Mouse (Mus musculus) embryonic facial prominence, embryonic 14.5 days (tissue): Measurements from ENCODE around the gene Daglb. TPM values are rescaled to one million over a fixed set of nuclear protein-coding genes. Genes with fewer than 3 reads are reported as not detected.

Source experiments
- ATAC-seq: fragments of 200-750 bp; cut with Nextera tagmentation; 2 replicates; pipeline ENCODE4 v1.8.0; 2017; ENCODE audit warnings: low read depth, moderate number of reproducible peaks, moderate TSS enrichment
- DNase-seq: peaks from one replicate; pipeline ENCODE4 v3.0.0-alpha.2; 2015; ENCODE audit warnings: low spot score
- H3K27ac ChIP-seq: fragments of 300-500 bp; sonication (generic); replicated peaks from 2 replicates; pipeline ENCODE4 v1.5.1; 2014; ENCODE audit warnings: low read depth, mild to moderate bottlenecking, low read length, moderate library complexity
- H3K27me3 ChIP-seq: fragments of 300-500 bp; sonication (generic); replicated peaks from 2 replicates; pipeline ENCODE4 v1.6.1; 2014; ENCODE audit warnings: low read length; ENCODE audit not compliant: control insufficient read depth, insufficient read depth
- H3K36me3 ChIP-seq: fragments of 300-500 bp; sonication (generic); 2 replicates; pipeline ENCODE4 v1.6.1; 2014; ENCODE audit warnings: low read length, mixed read lengths; ENCODE audit not compliant: control insufficient read depth, insufficient read depth
- H3K4me1 ChIP-seq: fragments of 300-500 bp; sonication (generic); 2 replicates; pipeline ENCODE4 v1.6.1; 2014; ENCODE audit warnings: antibody characterized with exemption, low read length; ENCODE audit not compliant: control insufficient read depth, insufficient read depth
- H3K4me2 ChIP-seq: fragments of 300-500 bp; sonication (generic); 2 replicates; pipeline ENCODE4 v1.6.1; 2014; ENCODE audit warnings: low read depth, mild to moderate bottlenecking, low read length, moderate library complexity, mixed read lengths
- H3K4me3 ChIP-seq: fragments of 300-500 bp; sonication (generic); 2 replicates; pipeline ENCODE4 v1.5.1; 2014; ENCODE audit warnings: low read depth, mild to moderate bottlenecking, low read length
- H3K9ac ChIP-seq: fragments of 300-500 bp; sonication (generic); 2 replicates; pipeline ENCODE4 v1.6.1; 2014; ENCODE audit warnings: low read depth, mild to moderate bottlenecking, low read length, moderate library complexity, mixed read lengths
- H3K9me3 ChIP-seq: fragments of 300-500 bp; sonication (generic); 2 replicates; pipeline ENCODE4 v1.6.1; 2016; ENCODE audit warnings: low read length; ENCODE audit not compliant: control insufficient read depth
- WGBS: fragments of 180-500 bp; shearing (Covaris S2); extraction: QIAGEN DNeasy Blood & Tissue Kit; methylation state at CpG from one replicate; pipeline ENCODE4 v1.1.7; 2014; 5-methylcytosine and 5-hydroxymethylcytosine counted together
- polyA plus RNA-seq: library from polyadenylated mRNA; unstranded; fragments of >200 nt; fragmentation: Nextera tagmentation; extraction: Ambion mirVana; gene quantifications from 2 replicates; pipeline ENCODE4 v1.2.1, GENCODE M21; 2014

The Daglb gene
- polyA plus RNA-seq, 1 experiment from 2014 or later: 7.6 TPM

- Histone ChIP-seq H3K27ac (no peak overlapping the region), H3K4me1 (no peaks in the 10 kb centered on the region), H3K4me2 (no peak overlapping the region), H3K9ac (no peak overlapping the region), H3K4me3 (no peak overlapping the region), H3K27me3 (no peaks in the 10 kb centered on the region), H3K9me3 (no peaks in the 10 kb centered on the region), H3K36me3 (peaks cover 52% of the 10 kb centered on the region)
- 88% methylated on average over 20 of the region's 20 CpGs for WGBS
- DNase-seq (no peak), ATAC-seq (no peak)
Measured at GRCm38 (mm10) chr5:143475153-143475844, 10.9 kb downstream of the Daglb start.

- no peak overlapping the region for H3K9ac ChIP-seq
- no peak overlapping the region for H3K27ac ChIP-seq
- no peak overlapping the region for H3K4me2 ChIP-seq
- DNase-seq (no peak), ATAC-seq (no peak)
- H3K4me1 ChIP-seq: no peaks in the 10 kb centered on the region
- no peaks in the 10 kb centered on the region for H3K27me3 ChIP-seq
- WGBS: 94% methylated on average over 6 of the region's 6 CpGs
- H3K4me3 ChIP-seq: no peak overlapping the region
- no peaks in the 10 kb centered on the region for H3K9me3 ChIP-seq
- H3K36me3 ChIP-seq: peaks cover 53% of the 10 kb centered on the region
Measured at GRCm38 (mm10) chr5:143476013-143476412, 11.6 kb downstream of the Daglb start.

GRCm38 (mm10) chr5:143477901-143478300 is 13.5 kb downstream of the Daglb start:
- Histone ChIP-seq H3K4me1 (no peaks in the 10 kb centered on the region), H3K4me3 (no peak overlapping the region), H3K9me3 (no peaks in the 10 kb centered on the region), H3K9ac (no peak overlapping the region), H3K4me2 (no peak overlapping the region), H3K27ac (no peak overlapping the region), H3K27me3 (no peaks in the 10 kb centered on the region), H3K36me3 (peaks cover 58% of the 10 kb centered on the region)
- DNase-seq (no peak), ATAC-seq (no peak)
- 93% methylated on average over 3 of the region's 3 CpGs for WGBS

- Histone ChIP-seq H3K27ac (no peak overlapping the region), H3K9me3 (no peaks in the 10 kb centered on the region), H3K27me3 (no peaks in the 10 kb centered on the region), H3K4me1 (no peaks in the 10 kb centered on the region), H3K4me3 (no peak overlapping the region), H3K9ac (no peak overlapping the region), H3K4me2 (no peak overlapping the region), H3K36me3 (peaks cover 37% of the 10 kb centered on the region)
- DNase-seq: no peak
- 77% methylated on average over 5 of the region's 5 CpGs for WGBS
- no peak for ATAC-seq
Measured at GRCm38 (mm10) chr5:143484955-143485354, 20.6 kb downstream of the Daglb start.

GRCm38 (mm10) chr5:143487193-143487592 is 22.8 kb downstream of the Daglb start:
- H3K4me3 ChIP-seq: no peak overlapping the region
- no peak overlapping the region for H3K27ac ChIP-seq
- no peaks in the 10 kb centered on the region for H3K27me3 ChIP-seq
- no peaks in the 10 kb centered on the region for H3K4me1 ChIP-seq
- no peak overlapping the region for H3K9ac ChIP-seq
- H3K9me3 ChIP-seq: no peaks in the 10 kb centered on the region
- no peak for ATAC-seq
- 95% methylated on average over 10 of the region's 10 CpGs for WGBS
- peaks cover 37% of the 10 kb centered on the region for H3K36me3 ChIP-seq
- no peak overlapping the region for H3K4me2 ChIP-seq
- no peak for DNase-seq

GRCm38 (mm10) chr5:143487998-143488397 is 23.6 kb downstream of the Daglb start:
- H3K27me3 ChIP-seq: no peaks in the 10 kb centered on the region
- H3K9me3 ChIP-seq: no peaks in the 10 kb centered on the region
- peaks cover 32% of the 10 kb centered on the region for H3K36me3 ChIP-seq
- H3K9ac ChIP-seq: no peak overlapping the region
- ATAC-seq (no peak), DNase-seq (no peak)
- 88% methylated on average over 5 of the region's 5 CpGs for WGBS
- H3K27ac ChIP-seq: no peak overlapping the region
- H3K4me1 ChIP-seq: no peaks in the 10 kb centered on the region
- H3K4me2 ChIP-seq: no peak overlapping the region
- H3K4me3 ChIP-seq: no peak overlapping the region

DNA sequence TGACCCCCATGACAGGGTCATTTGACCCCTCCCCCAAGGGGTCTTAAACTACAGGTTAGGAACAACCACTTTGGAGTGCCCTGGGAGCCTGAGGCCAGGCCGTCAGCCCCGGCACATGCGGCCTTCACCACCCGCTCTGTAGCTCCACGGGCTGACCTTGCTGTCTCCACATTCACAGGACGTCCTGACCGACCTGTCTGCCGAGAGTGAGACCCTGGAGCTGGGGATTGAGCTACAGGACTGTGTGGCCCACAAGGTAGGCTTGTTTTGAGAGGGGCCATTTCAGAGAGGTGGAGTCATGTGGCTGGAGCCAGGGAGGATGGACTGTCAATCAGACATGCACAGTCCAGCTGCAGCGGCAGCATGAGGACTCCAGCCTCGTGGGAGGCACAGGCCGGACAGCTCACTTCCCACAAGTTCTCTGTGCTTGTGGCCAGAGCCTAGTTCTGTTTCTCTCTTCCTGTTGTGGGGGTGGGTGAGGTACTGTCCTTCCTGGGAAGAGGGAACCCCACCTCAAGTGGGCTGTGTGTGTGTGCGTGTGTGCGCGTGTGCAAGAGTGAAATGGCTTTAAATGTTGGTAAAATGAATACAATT is 25.5 kb downstream of the Daglb start:
- no peak for ATAC-seq
- DNase-seq: no peak
- peaks cover 26% of the 10 kb centered on the region for H3K36me3 ChIP-seq
- H3K4me1 ChIP-seq: no peaks in the 10 kb centered on the region
- no peak overlapping the region for H3K4me2 ChIP-seq
- no peaks in the 10 kb centered on the region for H3K9me3 ChIP-seq
- no peak overlapping the region for H3K9ac ChIP-seq
- no peaks in the 10 kb centered on the region for H3K27me3 ChIP-seq
- 81% methylated on average over 14 of the region's 14 CpGs for WGBS
- H3K27ac ChIP-seq: no peak overlapping the region
- H3K4me3 ChIP-seq: no peak overlapping the region

DNA sequence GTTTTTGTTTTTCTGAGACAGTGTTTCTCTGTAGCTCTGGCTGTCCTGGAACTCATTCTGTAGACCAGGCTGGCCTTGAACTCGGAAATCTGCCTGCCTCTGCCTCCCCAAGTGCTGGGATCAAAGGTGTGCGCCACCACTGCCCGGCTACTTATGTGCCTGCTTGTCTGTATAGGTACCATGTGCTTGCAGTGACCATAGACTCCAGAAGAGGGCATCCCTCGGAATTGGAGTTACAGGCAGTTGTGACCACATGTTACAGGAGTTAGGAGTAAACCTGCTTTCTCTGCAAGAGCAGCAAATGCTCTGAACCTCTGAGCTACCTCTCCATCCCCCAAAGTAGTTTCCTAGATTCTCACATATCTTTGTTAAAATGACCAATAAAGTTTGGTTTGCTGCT is 27.4 kb downstream of the Daglb start:
- H3K4me1 ChIP-seq: no peaks in the 10 kb centered on the region
- no peak for DNase-seq
- H3K27ac ChIP-seq: no peak overlapping the region
- H3K4me3 ChIP-seq: no peak overlapping the region
- H3K36me3 ChIP-seq: peaks cover 23% of the 10 kb centered on the region
- no peaks in the 10 kb centered on the region for H3K9me3 ChIP-seq
- ATAC-seq: no peak
- no peaks in the 10 kb centered on the region for H3K27me3 ChIP-seq
- no peak overlapping the region for H3K4me2 ChIP-seq
- H3K9ac ChIP-seq: no peak overlapping the region
- WGBS: 83% methylated on average over 4 of the region's 4 CpGs

GRCm38 (mm10) chr5:143493163-143493562 is 28.8 kb downstream of the Daglb start:
- H3K4me2 ChIP-seq: no peak overlapping the region
- WGBS: 88% methylated on average over 9 of the region's 10 CpGs
- H3K27me3 ChIP-seq: no peaks in the 10 kb centered on the region
- no peaks in the 10 kb centered on the region for H3K9me3 ChIP-seq
- no peak for ATAC-seq
- H3K4me3 ChIP-seq: no peak overlapping the region
- no peak overlapping the region for H3K27ac ChIP-seq
- DNase-seq: no peak
- no peaks in the 10 kb centered on the region for H3K4me1 ChIP-seq
- peaks cover 14% of the 10 kb centered on the region; the same call in 1 of the 2 replicates for H3K36me3 ChIP-seq
- no peak overlapping the region for H3K9ac ChIP-seq
